Mouse (Mus musculus): Measurements from ENCODE around the gene Drg1. TPM values are rescaled to one million over a fixed set of nuclear protein-coding genes. Genes with fewer than 3 reads are reported as not detected.
A peak's percentile ranks its signal among the peaks of the same experiment; 100 is the strongest.
"Not testable (repeated sequence)": the region's sequence is repeated elsewhere in the genome, so short reads cannot be mapped to it uniquely, and the experiment has no call there.

Gene Drg1
- polyA plus RNA-seq, 1 experiment from 2014 or later: 194 TPM

DNA sequence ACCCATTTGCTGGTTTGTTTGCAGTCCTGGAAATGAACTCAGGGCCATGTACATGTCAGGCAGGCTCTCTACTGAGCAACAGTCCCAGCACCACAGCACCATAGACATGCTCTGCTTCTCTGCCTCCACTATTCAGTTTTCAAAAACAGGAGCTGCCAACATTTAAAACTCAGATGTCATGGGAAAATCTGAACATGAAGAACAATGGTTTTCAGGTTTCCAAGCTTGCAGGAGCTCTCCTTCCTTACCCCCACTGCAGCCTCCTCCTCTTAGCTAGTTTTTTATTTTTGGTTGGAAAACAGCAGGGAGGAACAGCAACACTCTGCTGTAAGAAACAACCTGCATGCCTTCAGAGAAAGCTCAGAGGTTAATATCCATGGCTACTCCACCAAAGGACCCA lies 99.9 kb downstream of the Drg1 start:
- H3K4me2 ChIP-seq (ENCODE audit: low read depth, low read length); ATAC-seq; H3K27me3 ChIP-seq (replicated peaks; ENCODE audit: control insufficient read depth, insufficient read depth, low read length); H3K9me3 ChIP-seq (ENCODE audit: control insufficient read depth, low read length); H3K9ac ChIP-seq (ENCODE audit: low read depth, low read length); H3K27ac ChIP-seq (ENCODE audit: low read length); H3K4me1 ChIP-seq (ENCODE audit: control insufficient read depth, insufficient read depth, low read length); H3K4me3 ChIP-seq (ENCODE audit: low read length); H3K36me3 ChIP-seq (ENCODE audit: control insufficient read depth, insufficient read depth, low read length): not testable (repeated sequence)

DNA sequence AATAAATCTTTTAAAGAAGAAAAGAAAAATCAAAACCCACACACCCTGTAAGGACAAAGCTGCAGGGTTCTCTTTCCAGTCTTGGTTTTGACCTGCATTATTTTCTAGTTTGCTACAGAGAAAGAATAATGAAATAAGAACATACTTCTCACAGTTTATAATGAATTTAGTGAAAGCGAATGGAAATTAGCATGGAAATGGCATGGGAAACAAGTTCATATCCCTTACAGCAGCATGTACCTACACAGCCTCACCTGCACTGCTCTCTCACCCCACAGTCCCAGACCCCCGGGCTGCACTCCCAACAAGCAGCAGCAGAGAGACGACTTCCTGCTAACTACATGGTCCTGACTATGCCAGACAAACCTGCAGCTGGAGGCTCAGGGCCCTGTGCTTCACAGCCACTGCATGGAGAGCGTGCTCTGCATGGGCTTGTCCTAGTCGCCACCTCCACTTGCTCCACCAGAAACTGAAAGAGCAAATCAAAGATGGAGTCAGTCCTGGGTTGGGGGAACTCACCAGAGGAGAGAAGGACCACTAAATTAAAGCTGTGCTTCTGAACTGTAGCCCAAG lies 100.9 kb downstream of the Drg1 start:
- not testable (repeated sequence) for H3K4me3 ChIP-seq (ENCODE audit: low read length); H3K27ac ChIP-seq (ENCODE audit: low read length); H3K27me3 ChIP-seq (replicated peaks; ENCODE audit: control insufficient read depth, insufficient read depth, low read length); H3K4me2 ChIP-seq (ENCODE audit: low read depth, low read length); H3K9ac ChIP-seq (ENCODE audit: low read depth, low read length); H3K9me3 ChIP-seq (ENCODE audit: control insufficient read depth, low read length); H3K36me3 ChIP-seq (ENCODE audit: control insufficient read depth, insufficient read depth, low read length); H3K4me1 ChIP-seq (ENCODE audit: control insufficient read depth, insufficient read depth, low read length)
- 83% methylated on average over 3 of the region's 5 CpGs for WGBS
- peak; percentile 16 for ATAC-seq

DNA sequence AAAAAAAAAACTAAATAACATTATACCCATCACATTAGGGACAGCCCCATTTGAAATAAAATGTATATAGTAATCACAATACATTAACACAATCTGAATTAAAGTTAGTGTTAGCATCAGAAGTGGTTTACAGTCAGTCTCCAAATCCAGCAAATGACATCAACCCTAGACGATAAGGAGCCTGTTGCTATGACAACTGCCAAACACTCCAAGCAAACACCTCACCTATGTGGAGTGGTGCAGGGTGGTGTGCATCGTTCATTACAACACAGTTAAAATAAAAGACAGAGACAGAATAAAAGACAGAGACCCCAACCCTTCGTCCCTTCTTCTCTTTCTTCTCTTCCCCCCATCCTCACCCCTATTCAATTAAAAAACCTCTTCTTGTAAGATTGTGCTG lies 102.6 kb downstream of the Drg1 start:
- H3K4me2 ChIP-seq (ENCODE audit: low read depth, low read length); H3K27me3 ChIP-seq (replicated peaks; ENCODE audit: control insufficient read depth, insufficient read depth, low read length); H3K4me3 ChIP-seq (ENCODE audit: low read length); H3K9me3 ChIP-seq (ENCODE audit: control insufficient read depth, low read length); H3K9ac ChIP-seq (ENCODE audit: low read depth, low read length); H3K36me3 ChIP-seq (ENCODE audit: control insufficient read depth, insufficient read depth, low read length); H3K27ac ChIP-seq (ENCODE audit: low read length); ATAC-seq; H3K4me1 ChIP-seq (ENCODE audit: control insufficient read depth, insufficient read depth, low read length): not testable (repeated sequence)
- 59% methylated on average over 3 of the region's 3 CpGs for WGBS

DNA sequence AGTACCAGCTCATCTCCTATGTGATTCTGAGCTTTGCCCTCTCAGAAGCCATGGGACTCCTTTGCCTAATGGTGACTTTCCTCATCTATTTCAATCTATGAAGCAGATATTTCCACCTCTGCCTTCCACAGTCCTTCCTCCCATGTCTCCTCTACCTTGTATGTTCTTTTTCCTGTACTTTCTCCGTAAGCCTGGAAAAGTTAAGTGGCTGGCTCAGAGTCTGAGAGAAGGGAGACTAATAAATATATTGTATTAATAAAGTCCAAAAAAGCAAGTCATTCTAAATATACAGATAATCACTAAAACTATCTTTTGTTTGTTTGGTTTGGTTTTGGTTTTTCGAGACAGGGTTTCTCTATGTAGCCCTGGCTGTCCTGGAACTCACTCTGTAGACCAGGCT lies 103.1 kb downstream of the Drg1 start:
- 89% methylated on average over 2 of the region's 2 CpGs for WGBS
- not testable (repeated sequence) for H3K9ac ChIP-seq (ENCODE audit: low read depth, low read length); H3K27me3 ChIP-seq (replicated peaks; ENCODE audit: control insufficient read depth, insufficient read depth, low read length); H3K27ac ChIP-seq (ENCODE audit: low read length); H3K9me3 ChIP-seq (ENCODE audit: control insufficient read depth, low read length); H3K4me3 ChIP-seq (ENCODE audit: low read length); ATAC-seq; H3K36me3 ChIP-seq (ENCODE audit: control insufficient read depth, insufficient read depth, low read length); H3K4me2 ChIP-seq (ENCODE audit: low read depth, low read length); H3K4me1 ChIP-seq (ENCODE audit: control insufficient read depth, insufficient read depth, low read length)

DNA sequence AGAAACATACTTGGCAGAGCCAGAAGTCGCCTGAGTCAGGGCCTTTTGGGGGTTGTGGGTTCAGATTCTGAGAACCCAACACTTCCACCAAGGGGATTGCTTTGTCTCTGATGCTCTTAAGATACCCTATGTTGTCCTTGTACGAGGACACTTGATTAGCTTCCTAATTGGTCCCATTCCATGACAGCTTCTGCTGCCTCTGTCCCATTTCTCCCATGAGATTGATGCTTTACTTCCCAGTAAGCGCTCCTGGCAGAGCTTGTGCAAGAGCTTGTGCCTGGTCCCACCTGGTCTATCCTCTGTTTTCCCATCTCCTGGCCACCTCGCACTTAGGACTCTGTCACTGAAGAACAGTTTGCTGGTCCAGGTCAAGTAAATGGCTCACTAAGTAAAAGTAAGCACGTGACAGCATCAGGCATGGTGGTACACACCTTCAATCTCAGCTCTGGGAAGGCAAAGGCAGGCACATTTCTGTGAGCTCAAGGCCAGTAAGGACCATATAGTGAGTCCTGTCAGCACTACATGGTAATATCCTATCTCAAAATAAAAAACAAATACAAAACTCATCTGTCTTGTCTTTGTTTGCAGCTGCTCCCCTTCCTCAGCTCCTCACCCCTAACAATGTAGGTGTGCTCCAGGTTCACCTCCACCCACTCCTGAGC lies 103.8 kb downstream of the Drg1 start:
- not testable (repeated sequence) for H3K9me3 ChIP-seq (ENCODE audit: control insufficient read depth, low read length); H3K36me3 ChIP-seq (ENCODE audit: control insufficient read depth, insufficient read depth, low read length); H3K4me1 ChIP-seq (ENCODE audit: control insufficient read depth, insufficient read depth, low read length); H3K4me3 ChIP-seq (ENCODE audit: low read length); H3K9ac ChIP-seq (ENCODE audit: low read depth, low read length); H3K27ac ChIP-seq (ENCODE audit: low read length); H3K4me2 ChIP-seq (ENCODE audit: low read depth, low read length); H3K27me3 ChIP-seq (replicated peaks; ENCODE audit: control insufficient read depth, insufficient read depth, low read length)
- 60% methylated on average over 5 of the region's 5 CpGs for WGBS
- peak; percentile 41 for ATAC-seq

DNA sequence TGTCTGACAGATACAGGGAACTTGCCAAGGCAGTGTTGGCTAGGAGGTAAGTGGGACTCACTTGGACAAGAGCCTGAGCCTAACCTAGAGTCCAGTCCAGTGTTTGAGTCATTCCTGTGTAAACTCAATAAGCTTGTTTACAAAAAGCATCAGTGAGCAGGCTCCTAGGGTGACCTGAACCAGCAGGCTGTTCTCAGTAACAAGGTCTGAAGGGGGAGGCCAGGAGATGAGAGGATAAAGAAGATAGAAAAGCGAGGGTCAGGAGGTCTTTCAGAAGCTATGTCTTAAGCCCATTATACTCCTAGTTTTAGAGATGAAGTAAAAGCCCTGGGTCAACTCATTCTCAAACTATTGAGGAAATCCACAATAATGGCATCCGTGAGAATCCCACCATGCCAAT lies 104.8 kb downstream of the Drg1 start:
- WGBS: 54% methylated on average over 1 of the region's 2 CpGs
- H3K4me3 ChIP-seq (ENCODE audit: low read length); ATAC-seq: not testable (repeated sequence)

DNA sequence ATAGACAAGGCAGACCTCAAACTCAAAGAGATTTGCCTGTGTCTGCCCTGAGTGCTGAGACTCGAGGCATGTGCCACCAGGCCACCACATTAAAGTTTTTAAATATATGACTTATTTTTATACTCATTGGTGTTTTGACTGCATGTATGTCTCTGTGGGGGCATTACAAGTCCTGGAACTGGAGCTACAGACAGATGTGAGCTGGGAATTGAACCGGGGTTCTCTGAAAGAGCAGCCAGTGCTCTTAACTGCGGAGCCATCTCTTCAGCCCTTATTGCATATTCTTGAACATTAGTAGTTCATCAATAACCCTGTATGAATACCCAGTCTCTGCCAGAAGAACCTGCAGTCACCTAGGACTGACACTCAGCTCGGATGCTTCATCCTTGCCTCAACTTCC lies 107.4 kb downstream of the Drg1 start:
- 88% methylated on average over 4 of the region's 4 CpGs for WGBS
- not testable (repeated sequence) for H3K4me1 ChIP-seq (ENCODE audit: control insufficient read depth, insufficient read depth, low read length); H3K4me2 ChIP-seq (ENCODE audit: low read depth, low read length); ATAC-seq; H3K36me3 ChIP-seq (ENCODE audit: control insufficient read depth, insufficient read depth, low read length); H3K27me3 ChIP-seq (replicated peaks; ENCODE audit: control insufficient read depth, insufficient read depth, low read length); H3K4me3 ChIP-seq (ENCODE audit: low read length); H3K9ac ChIP-seq (ENCODE audit: low read depth, low read length); H3K27ac ChIP-seq (ENCODE audit: low read length); H3K9me3 ChIP-seq (ENCODE audit: control insufficient read depth, low read length)

More for the DNA sequence above, 104.8 kb downstream of the Drg1 start:
- not testable (repeated sequence) for H3K9ac ChIP-seq (ENCODE audit: low read depth, low read length); H3K27ac ChIP-seq (ENCODE audit: low read length); H3K4me1 ChIP-seq (ENCODE audit: control insufficient read depth, insufficient read depth, low read length); H3K9me3 ChIP-seq (ENCODE audit: control insufficient read depth, low read length); H3K4me2 ChIP-seq (ENCODE audit: low read depth, low read length); H3K36me3 ChIP-seq (ENCODE audit: control insufficient read depth, insufficient read depth, low read length); H3K27me3 ChIP-seq (replicated peaks; ENCODE audit: control insufficient read depth, insufficient read depth, low read length)

DNA sequence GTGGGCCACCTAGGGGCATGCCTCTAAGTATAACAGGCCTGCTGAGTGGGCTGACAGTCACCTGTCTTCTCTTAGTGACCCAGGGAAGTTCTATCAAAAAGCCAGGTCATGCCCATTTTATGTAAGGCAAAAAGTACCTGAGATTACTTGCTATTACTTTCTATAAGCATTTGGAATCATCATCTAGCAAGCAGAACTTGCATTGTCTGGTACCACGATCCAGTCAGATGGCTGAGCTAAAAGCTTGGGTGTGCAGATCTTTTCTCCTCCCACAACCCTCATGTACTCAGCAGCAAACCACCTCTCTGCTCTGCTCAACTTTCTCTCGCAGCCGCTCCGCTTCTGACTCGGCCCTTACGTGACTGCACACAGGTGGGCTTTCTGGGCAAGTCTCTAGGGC lies 108.2 kb downstream of the Drg1 start:
- not testable (repeated sequence) for H3K27ac ChIP-seq (ENCODE audit: low read length); H3K9ac ChIP-seq (ENCODE audit: low read depth, low read length); H3K4me2 ChIP-seq (ENCODE audit: low read depth, low read length); H3K9me3 ChIP-seq (ENCODE audit: control insufficient read depth, low read length); H3K4me1 ChIP-seq (ENCODE audit: control insufficient read depth, insufficient read depth, low read length); H3K27me3 ChIP-seq (replicated peaks; ENCODE audit: control insufficient read depth, insufficient read depth, low read length); H3K4me3 ChIP-seq (ENCODE audit: low read length); ATAC-seq; H3K36me3 ChIP-seq (ENCODE audit: control insufficient read depth, insufficient read depth, low read length)
- 86% methylated on average over 6 of the region's 6 CpGs for WGBS

DNA sequence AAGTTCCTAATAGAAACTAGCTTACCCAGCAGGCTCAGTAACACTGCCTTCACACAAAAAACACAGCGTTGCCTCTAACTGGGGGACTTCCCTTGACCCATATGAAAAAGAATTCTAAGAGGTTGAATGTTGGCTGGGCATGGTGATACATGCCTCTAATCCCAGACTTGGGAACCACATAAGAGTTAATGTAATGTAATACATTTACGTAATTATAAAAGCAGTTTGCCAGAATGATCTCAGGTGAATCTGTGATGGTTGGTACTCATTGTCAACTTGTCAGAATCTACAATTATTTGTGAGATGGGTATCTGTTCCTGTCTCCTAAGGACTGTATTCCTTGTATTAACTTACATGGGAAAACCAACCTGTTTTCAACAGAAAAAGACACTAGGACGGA lies 109.2 kb downstream of the Drg1 start:
- H3K27me3 ChIP-seq (replicated peaks; ENCODE audit: control insufficient read depth, insufficient read depth, low read length); H3K36me3 ChIP-seq (ENCODE audit: control insufficient read depth, insufficient read depth, low read length); H3K9ac ChIP-seq (ENCODE audit: low read depth, low read length); H3K9me3 ChIP-seq (ENCODE audit: control insufficient read depth, low read length); ATAC-seq; H3K4me1 ChIP-seq (ENCODE audit: control insufficient read depth, insufficient read depth, low read length); H3K4me2 ChIP-seq (ENCODE audit: low read depth, low read length); H3K4me3 ChIP-seq (ENCODE audit: low read length); H3K27ac ChIP-seq (ENCODE audit: low read length): not testable (repeated sequence)
- 88% methylated on average over 2 of the region's 3 CpGs for WGBS

Measured in intestine, embryonic 16.5 days (tissue).